Mouse (Mus musculus) spleen, postnatal 4 days (tissue): ENCODE data around the gene Tuba1b.
"Not testable (repeated sequence)": the region's sequence is repeated elsewhere in the genome, so short reads cannot be mapped to it uniquely, and the experiment has no call there.

Source experiments
- DNase-seq, 2 experiments: peaks; one replicate each; pipeline ENCODE4 v3.0.0; 2022; ENCODE audit warnings: low spot score in 2 of 2

Tuba1b gene

DNA sequence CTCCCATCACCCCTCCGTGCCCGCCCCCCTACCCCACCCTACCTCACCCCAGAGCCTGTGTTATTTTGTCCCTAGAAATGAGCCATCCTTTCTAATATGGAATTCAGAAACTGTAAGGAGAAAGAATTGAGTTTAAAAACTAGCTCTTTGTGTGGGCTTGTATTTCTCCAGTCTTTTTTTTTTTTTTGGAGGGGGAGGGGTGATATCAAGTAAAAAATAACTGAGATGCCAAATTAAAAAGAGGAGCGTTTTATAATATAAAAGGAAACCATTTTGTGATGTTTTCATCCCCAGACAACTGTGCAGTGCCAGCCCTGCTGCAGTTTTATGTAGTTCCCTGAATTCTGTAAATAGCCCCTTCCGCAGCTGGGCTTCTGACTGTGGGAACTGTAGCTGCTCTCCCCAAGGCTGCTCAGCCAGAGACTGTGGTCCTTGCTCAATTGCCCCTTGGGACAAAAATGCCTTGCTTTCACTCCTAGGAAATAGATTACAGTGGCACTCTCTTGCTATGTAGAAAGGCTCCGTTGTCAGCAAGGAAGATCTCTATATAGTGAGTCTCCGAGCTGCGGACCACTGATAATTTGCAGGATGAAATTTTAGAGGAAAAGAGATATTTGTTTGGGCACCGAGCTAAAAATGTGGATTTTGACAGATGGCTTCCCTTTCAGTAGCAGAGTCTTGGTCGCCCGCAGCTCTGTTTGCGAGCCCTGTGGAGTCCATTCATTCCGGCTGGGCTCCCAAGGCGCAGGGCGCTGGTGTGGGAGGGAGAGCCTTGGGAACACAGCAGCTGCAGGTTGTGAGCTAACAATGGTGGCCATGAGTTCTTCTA is 20.3 kb upstream of the Tuba1b start:
- DNase-seq: no peak

DNA sequence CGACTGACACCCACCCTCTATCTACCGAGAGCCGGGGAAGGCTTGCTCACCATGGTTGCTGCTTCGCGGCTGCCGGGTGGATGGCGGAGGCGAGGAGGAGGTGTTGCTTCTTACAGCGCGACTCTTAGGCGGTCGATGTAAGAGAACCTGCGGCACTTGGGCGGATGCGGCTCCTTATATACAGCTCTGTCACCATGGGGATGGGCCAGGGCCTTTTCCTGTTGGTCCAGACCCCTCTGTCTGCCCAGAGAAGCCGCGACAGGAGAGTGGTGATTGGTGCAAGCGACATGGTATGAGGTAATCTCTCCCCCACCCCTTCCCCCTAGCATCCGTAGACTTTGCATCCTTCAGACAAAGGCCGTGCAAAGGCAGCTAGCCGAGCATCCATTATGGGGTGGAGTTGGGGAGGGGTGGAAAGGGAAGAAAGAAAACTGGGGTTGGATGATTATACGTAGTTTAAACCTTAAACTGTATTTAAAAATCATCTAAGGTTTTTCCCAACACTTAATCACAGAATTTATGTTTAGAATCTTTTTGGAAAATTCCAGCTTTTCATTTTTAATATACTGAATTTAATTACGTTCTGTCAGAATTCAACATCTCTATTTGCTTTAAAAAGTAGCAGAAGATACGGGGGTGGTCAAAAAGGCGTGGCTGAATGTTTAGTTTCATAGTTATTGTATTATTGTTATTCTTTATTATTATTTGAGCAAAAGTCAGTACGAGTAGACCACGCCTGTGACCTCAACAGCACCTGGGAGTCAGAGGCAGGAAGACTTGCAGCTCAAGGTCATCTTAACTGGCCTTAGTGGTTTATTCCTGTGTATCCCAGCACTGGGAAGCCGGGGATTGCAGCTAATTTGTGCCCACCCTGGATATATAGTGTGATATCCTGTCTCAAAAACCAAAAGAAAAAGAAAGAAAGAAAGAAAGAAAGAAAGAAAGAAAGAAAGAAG is 19.3 kb upstream of the Tuba1b start, which contains the start of the genes Gm49450 and Tuba1a:
Gm49450 (minus strand) TSS at position 151 of the 956 bp plus-strand sequence.
Tuba1a (minus strand) TSS at position 303 of the 956 bp plus-strand sequence.
- DNase-seq: peak in 1 of 2 experiments; percentile 77

DNA sequence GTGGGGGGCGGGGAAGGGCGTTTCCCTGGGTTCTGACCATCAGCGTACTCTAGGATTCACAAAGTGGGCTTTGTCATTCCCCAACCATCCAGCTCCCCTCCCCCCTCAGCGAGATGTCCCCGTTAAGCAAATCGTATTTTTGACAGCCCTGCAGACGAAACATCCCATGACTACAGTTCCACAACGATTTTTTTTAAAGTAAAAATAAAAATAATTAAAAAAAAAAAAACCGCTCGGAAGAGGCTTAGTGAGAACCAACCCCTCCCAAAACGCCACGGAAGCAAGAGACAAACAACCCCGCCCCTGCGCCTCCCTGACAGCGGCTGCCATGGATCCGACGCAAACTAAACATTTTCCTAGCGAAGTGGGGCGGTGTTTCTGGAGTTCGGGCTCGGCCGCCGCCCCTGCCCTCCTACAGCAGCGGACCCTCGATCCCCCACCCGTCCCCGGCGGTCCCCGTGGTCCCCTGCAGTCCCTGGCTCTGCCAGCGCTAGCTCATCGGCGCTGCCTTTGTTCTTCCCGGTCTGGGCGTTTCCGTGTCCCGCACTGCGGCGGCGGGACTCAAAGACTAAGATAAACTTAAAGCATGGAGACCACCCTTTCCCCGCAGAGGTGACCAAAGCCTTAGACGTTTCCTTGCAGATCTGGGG is 18.5 kb upstream of the Tuba1b start:
- DNase-seq: peak; percentile 58 to 87

DNA sequence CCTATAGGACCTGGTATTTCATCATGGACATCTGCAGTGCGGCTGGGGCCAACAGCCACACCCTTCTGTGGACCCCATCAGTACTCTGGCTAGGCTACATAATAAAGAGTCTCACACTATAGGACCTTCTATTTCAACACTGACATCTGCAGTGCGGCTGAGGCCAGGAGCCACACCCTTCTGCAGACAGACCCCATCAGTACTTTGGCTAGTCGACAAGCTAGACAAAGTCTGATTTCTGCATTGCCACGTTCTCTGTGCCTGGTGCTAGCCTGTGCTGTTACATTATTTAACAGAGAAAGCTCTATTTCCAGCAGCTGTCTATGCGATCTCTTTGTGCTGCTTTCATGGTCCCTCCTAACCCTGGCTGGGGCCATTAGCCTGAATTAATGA is 17.7 kb upstream of the Tuba1b start:
- no peak for DNase-seq

DNA sequence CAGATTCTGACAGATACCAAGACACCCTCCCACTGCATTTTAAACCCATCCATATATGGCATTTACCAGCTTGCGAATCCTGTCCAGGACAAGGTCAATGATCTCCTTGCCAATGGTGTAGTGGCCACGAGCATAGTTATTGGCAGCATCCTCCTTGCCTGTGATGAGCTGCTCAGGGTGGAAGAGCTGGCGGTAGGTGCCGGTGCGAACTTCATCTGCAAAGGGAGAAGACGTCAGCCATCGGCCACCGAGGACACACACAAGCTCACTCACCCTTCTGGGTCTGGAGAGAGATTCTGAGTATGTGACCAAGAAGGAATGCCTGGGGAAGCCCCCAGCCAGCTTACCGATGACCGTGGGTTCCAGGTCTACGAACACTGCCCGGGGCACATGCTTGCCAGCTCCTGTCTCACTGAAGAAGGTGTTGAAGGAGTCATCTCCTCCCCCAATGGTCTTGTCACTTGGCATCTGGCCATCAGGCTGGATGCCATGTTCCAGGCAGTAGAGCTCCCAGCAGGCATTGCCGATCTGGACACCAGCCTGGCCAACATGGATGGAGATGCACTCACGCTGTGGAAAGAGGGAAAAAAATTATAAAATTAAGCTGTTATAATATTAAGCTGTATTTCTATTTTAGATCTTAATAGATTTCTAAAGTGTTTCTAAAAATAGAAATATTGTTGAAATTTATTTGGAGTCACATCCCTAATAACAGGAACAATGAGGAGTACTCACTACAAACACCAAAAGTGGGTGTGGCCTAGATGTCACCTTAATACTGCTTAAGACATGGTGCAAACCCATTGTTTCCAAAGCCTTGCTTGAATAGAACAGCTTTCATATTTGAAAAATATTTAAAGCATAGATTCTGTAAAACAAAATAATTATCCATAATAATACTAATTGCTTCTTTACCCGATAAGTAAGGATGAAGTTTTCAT is 17.0 kb upstream of the Tuba1b start:
- not testable (repeated sequence) for DNase-seq

DNA sequence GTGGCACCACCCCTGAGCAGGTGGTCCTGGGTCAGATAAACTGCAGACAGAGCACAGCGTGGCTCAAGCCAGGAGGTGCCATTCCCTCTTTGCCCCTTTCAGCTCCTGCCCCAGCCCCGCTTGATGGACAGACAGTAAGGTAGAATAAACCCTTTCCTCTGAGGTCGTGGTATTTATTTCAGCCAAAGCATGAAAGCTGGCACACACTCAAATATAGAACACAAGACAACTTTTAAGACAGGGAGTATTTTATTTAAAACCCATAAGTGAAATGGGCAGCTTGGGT is 15.2 kb upstream of the Tuba1b start:
- no peak for DNase-seq

DNA sequence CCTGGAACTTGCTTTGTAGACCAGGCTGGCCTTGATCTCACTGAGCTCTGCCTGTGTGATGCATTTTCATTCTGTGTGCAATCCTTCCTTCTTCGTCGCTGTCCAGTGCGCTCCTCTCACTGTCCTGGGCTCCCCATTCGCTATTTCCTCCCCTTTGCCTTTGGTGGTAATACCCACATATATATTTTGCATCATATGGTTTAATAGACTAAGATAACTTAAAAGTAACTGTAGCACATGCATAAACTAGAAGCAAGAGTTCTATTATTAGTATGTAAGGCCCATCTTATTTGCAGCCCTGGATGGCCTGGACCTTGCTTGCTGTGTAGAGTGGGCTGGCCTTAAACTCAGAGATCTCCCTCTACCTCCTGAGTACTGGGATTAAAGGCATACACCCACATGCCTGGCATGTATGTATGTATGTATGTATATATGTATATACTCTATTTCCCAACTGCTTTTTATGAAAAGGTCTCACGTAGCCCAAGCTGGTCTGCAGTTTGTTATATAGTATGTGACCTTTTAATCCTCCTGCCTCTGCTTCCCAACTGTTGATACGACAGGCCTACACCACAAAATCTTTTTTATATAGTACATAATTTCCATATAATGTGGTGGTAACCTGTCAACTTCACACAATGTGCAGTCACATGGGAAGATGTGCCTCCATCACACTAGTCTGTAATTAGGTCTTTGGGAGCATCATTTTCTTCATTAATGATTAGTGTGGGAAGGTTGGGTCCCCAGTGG is 14.7 kb upstream of the Tuba1b start:
- DNase-seq: no peak

DNA sequence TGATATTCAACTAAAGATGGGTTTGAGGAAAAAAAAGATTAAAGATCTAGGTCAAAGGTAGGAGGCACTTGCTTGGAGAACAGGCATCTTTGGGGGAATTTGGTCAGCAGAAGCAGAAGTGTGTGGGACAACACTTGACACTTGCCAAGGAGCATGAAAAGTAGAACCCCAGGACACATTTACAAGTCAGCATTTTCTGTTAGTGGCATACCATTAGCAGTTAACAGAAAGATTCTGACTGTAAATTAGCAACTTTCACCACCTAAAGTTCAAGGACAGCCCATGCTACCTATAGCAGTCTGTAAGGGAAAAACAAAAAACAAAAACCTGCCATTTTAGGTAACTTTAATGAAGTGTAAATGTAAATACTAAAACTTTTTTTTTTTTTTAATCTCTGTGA is 14.0 kb upstream of the Tuba1b start:
- DNase-seq: no peak

DNA sequence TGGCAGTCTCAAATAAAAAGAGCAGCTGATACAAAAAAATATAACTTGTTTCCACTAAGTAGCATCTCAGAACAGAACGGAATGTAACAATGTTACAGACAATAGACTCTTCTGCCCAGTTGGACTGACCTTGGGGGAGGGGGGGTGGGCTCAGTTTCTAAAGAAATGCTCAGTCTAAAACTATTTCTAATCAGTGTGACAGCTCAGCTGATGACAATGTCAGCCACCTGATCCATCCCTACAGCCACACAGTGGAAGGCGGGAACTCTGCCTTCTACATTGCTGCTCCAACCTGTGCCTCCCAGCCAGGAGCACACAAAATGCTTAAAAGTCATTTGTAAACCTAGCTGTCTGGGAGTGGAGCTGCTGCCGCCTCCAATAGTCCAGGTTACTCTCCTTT is 13.5 kb upstream of the Tuba1b start:
- no peak for DNase-seq

DNA sequence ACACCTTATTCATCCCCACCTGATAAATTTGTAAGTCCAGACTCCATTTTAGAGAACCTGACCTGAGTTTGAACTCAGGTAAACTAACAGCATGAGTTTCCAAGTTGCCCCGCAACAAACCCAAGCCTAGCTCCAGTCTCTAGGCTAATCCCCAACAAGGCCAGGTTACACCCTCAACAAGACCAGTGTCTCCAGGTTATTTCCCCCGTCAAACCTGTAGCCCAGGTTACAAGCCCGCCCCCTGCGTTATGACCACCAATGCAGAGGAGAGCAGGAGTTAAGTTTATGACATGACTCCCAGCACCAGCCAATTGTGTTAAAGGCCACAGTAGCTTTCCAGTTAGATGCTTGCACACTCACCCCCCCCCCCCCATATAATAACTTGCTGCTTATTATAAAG is 8.8 kb upstream of the Tuba1b start:
- DNase-seq: no peak

DNA sequence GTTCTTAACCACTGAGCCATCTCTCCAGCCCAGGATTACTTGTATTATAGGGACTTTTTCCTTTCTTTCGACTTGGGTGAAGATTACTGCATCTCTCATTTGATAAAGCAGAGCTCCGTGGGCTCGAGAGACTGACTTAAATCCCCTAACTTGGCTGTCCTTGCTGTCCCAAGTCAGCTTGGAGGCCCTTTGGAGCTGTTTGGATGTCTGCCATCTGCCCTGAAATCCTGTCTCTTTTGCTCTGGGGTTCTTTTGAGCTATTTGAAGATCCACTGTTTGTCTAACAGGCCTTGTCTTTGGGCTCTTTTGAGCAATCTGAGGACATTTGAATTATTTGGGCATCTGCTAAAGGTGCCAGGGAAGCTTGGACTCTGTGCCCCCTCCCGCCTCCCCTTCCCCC is 7.7 kb upstream of the Tuba1b start:
- DNase-seq: no peak

DNA sequence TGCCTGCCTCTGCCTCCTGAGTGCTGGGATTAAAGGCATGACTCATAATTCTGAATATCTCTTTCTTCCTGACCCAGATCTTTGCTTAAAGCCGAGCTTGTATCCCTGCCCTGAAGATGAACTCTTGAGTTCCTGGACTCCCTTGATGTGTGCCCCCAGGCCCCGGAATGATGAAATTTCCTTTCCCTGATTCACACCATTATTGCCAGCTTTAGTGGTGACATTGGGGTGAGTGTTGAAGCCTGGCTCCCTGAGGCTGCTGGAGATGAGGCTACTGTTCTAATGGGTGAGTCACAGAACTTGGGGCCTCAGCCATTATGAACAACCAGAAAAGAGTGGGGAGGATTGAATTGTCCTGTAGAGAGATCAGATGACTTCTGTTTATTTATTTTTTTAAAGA is 7.2 kb upstream of the Tuba1b start:
- no peak for DNase-seq

DNA sequence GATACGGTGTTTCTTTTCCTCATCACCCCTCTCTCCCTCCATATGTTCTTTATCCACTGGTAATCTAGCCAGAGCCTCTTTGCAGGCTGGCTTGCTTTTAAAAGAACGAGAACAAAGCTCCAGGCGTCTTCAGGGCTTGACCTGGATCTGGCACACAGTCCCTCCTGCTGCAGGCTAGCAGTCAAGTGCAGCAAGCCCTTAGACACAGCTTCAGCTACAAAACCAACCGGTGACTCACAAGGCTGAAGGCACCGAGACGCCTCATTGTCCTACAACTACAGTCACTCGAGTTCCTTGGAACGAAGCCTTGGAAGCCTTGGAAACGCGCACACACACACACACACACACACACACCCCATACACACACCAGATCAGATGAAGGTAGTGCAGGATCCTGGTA is 6.5 kb upstream of the Tuba1b start:
- DNase-seq: no peak

DNA sequence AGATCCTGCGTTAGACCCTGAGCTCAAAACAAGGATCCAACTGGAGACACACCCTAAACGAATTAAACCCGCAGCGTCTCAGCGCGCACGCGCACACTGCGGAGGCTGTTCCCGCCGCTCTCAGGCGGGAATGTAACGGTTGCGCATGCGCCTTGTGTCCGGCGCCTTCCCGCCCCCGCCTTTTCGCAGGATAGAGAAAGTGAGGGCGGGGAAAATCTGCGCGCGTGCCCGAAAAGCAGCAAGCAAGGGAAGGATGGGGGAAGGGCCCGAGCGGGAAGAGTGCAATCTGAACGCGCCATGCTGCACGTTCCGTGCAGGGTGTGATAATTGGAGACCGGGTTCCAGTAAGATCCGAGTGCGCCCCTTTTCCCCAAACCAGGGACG is 540 bp downstream of the Tuba1b start:
- peak; percentile 94 to 96 for DNase-seq

DNA sequence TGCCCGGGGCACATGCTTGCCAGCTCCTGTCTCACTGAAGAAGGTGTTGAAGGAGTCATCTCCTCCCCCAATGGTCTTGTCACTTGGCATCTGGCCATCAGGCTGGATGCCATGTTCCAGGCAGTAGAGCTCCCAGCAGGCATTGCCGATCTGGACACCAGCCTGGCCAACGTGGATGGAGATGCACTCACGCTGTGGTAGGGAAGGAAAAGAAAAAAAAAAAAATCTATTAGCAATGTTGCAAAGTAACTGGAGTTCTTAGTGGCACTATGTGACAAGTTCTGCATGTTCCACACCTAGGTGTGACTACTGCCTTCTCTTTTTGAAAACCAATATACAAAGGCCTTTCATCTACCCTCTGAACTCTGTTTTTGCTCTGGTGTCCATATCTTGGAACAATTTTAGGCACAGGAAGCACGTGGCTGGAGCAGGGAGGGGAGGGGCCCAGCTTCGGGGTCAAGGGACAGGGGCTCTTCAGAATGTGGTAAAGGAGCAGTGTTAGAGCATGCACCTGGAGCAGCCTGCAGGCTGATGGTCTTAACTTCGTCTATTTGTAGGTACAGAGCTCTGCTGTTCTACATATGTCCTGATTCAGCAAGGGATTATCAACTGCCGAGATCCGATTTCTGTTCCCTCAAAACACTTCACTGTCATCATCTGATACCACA is 1.2 kb downstream of the Tuba1b start:
- DNase-seq: not testable (repeated sequence)

DNA sequence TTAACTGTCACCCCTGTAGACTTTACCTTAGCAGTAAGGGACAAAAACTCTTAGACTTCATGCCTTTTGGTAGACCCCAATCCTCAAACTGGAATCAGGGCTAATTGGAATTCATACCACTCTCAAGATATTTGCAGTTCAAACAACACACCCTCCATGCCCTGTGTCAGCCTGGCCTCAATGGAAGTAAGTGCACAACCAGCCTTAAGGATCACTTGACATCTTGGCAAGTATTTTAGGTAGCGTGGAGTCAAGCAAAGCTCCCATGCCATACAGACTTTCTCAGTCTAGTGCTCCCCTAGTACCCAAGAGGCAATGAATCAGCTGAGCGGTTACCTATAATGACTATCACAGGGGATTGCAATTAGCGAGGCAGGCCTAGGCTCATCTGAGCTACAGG is 3.4 kb downstream of the Tuba1b start:
- no peak for DNase-seq

DNA sequence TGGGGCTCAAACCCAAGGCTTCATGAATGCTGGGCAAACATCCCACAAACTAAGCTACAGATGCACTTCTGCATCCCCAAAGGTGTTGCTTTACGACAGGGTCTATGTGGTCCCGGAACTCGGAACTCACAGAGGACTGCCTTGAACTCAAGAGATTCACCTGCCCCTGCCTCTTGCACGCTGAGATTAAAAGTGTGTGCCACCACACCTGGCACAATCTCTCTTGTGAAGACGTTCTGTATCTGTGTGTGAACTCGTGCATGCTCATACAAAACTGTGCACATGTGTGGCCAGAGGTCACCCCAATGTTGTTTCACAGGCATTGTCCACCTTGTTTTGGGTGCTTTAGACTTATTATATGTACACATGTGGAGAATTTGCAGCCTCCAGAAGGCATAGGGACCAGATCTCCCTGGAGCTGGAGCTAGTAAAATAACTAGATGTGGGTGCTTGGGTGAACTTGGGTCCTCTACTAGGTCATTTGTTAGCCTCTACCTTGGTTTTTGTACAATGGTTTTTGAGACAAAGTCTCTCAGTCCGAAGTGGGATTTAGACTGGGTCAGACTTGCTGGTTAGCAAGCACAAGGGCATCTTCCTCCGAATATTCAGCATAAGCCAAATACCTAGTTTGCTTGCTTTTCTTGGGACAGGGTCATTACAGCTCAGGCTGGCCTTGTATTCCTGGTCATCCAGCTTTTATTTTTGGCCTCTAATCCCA is 4.2 kb downstream of the Tuba1b start:
- no peak for DNase-seq

DNA sequence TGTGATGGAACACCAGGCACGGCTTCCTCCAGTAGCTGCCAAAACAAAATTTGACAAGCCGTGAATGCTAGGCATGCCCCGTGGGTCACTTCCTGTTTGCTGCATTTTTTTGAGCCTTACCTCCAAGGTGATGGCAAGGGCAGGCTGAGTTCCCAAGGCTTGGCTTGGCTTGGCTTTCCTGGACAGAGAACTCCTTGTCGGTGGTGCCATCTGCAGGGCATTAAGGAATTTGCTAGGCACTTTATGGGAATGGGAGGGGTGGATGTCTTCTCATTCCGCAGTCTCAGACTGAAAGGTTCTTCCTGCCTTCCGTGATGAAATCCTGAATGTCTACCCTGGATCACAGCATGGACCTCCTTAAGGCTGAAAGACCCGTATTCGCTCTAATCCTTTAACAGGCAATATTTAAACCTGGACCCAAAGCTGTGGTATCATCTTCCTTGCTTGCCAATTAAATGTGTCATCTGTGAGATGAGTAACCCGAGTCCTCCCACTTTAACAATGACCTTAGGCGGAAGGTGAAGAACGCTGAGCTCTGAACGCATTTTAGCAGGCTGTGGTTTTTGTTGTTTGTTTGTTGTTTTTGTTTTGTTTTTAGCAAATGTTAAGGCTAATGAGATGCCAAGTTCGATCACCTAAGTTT is 5.6 kb downstream of the Tuba1b start:
- DNase-seq: no peak

DNA sequence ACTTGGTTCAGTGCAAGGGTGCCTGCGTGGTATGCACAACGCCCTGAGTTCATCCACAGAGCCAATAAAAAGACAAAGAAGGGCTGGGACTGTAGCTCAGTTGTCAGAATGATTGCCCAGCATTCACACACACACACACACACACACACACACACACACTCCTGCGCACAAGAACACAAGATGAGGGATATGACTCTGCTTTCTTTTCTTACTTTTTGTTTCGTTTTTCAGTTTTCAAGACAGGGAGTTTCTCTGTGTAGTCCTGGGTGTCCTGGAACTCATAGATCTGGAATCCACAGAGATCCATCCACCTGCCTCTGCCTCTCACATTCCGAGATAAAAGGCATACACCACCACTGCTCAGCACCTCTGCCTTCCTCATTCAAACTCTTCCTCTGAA is 6.8 kb downstream of the Tuba1b start:
- DNase-seq: no peak
